Comparison of ENCODE assay signal across 8 mouse cellular contexts in genomic region chr17:32829540-32830417, GRCm38 (mm10). TPM values are rescaled to one million over a fixed set of nuclear protein-coding genes. Genes with fewer than 3 reads are reported as not detected.
DNase-seq lines count a peak whose midpoint lies in the region; ATAC-seq and TF ChIP-seq lines count a peak whose summit lies in the region.

TSS of gene Zfp799 (minus strand) at chr17:32830261.

- H3K36me3 ChIP-seq in E14TG2a.4 (ENCODE audit: insufficient read depth, low read length), result peaks cover 20% of the 10 kb centered on the region
- H3K36me3 ChIP-seq in forebrain, embryonic 13.5 days (ENCODE audit: poor library complexity, severe bottlenecking), result peaks cover 24% of the 10 kb centered on the region
- H3K36me3 ChIP-seq in liver, postnatal 0 days (replicated peaks; ENCODE audit: insufficient read depth, low read length), result peaks cover 5% of the 10 kb centered on the region; the same call in 1 of the 2 replicates
- peaks cover 1% of the 10 kb centered on the region; the same call in 1 of the 2 replicates for H3K36me3 ChIP-seq in neural tube, embryonic 14.5 days (ENCODE audit: control insufficient read depth, insufficient read depth, low read length)

- H3K9me3 ChIP-seq in E14TG2a.4 (ENCODE audit: low read length), result no peaks in the 10 kb centered on the region
- no peaks in the 10 kb centered on the region; the same call in 1 of the 2 replicates for H3K9me3 ChIP-seq in forebrain, embryonic 13.5 days (replicated peaks)
- no peaks in the 10 kb centered on the region for H3K9me3 ChIP-seq in liver, postnatal 0 days (ENCODE audit: low read length)
- H3K9me3 ChIP-seq in neural tube, embryonic 14.5 days (ENCODE audit: control insufficient read depth, low read length), result no peaks in the 10 kb centered on the region

- H3K4me1 ChIP-seq in E14TG2a.4 (replicated peaks; ENCODE audit: low read depth, low read length), result peaks cover 12% of the 10 kb centered on the region
- H3K4me1 ChIP-seq in forebrain, embryonic 13.5 days, result peaks cover 18% of the 10 kb centered on the region
- H3K4me1 ChIP-seq in liver, postnatal 0 days (ENCODE audit: insufficient read depth), result peaks cover 5% of the 10 kb centered on the region; the same call in 1 of the 2 replicates
- 0 out of 2 replicates have a peak, but pooled peaks cover 5% of the 10 kb centered on the region for H3K4me1 ChIP-seq in neural tube, embryonic 14.5 days (ENCODE audit: control insufficient read depth, insufficient read depth, low read length)

- peak within 1 kb of the TSS; percentile 95 for H3K9ac ChIP-seq in forebrain, embryonic 13.5 days
- peak within 1 kb of the TSS; percentile 91 for H3K9ac ChIP-seq in liver, postnatal 0 days (replicated peaks)
- H3K9ac ChIP-seq in neural tube, embryonic 14.5 days (replicated peaks; ENCODE audit: low read depth, low read length), result peak within 1 kb of the TSS; percentile 92

- peak; percentile 99 for ATAC-seq in cerebellum, adult (ENCODE audit: insufficient number of reproducible peaks, low FRiP score, low TSS enrichment)
- peak; percentile 99 for ATAC-seq in forebrain, embryonic 13.5 days
- peak; percentile 97 for ATAC-seq in liver, postnatal 0 days
- peak; percentile 100 for ATAC-seq in neural tube, embryonic 14.5 days (ENCODE audit: low read depth)

- peak; percentile 86 to 87 for DNase-seq in heart, postnatal 10 days
- DNase-seq in large intestine, adult 2 months (ENCODE audit: low read depth, low spot score), result peak; percentile 79
- DNase-seq in liver, postnatal 0 days, result peak; percentile 72
- peak; percentile 70 for DNase-seq in testis, postnatal 10 days (ENCODE audit: low spot score)

- intact Hi-C loops in heart, postnatal 10 days (cut with DNase I), result loop anchor here (5.0 kb wide), 1 partner anchor 42 kb away; the partner anchor contains the start of gene Zfp871

- peak within 1 kb of the TSS; percentile 95 for H3K4me3 ChIP-seq in E14TG2a.4 (replicated peaks; ENCODE audit: low read length)
- peak within 1 kb of the TSS; percentile 88 for H3K4me3 ChIP-seq in forebrain, embryonic 13.5 days
- H3K4me3 ChIP-seq in liver, postnatal 0 days (ENCODE audit: low read depth, low read length), result peak within 1 kb of the TSS; percentile 73
- peak within 1 kb of the TSS; percentile 83 for H3K4me3 ChIP-seq in neural tube, embryonic 14.5 days (ENCODE audit: low read depth, low read length)

- TF ChIP-seq CTCF in E14TG2a.4 (conservative IDR thresholded peaks at IDR 0.05; ENCODE audit: low read length), result no peak
- TF ChIP-seq CTCF in liver, postnatal 0 days (IDR thresholded peaks at IDR 0.05; ENCODE audit: low read depth), result no peak

- no peak for TF ChIP-seq EP300 in liver, postnatal 0 days (IDR thresholded peaks at IDR 0.05; ENCODE audit: low read depth)

- peak within 1 kb of the TSS; percentile 74 for H3K27ac ChIP-seq in forebrain, embryonic 13.5 days
- H3K27ac ChIP-seq in liver, postnatal 0 days (ENCODE audit: low read depth), result peak within 1 kb of the TSS; percentile 64
- peak within 1 kb of the TSS; percentile 80 for H3K27ac ChIP-seq in neural tube, embryonic 14.5 days (ENCODE audit: low read depth, low read length)

- no peaks in the 10 kb centered on the region for H3K27me3 ChIP-seq in E14TG2a.4 (ENCODE audit: insufficient read depth, low read length)
- H3K27me3 ChIP-seq in forebrain, embryonic 13.5 days, result no peaks in the 10 kb centered on the region
- no peaks in the 10 kb centered on the region for H3K27me3 ChIP-seq in liver, postnatal 0 days (ENCODE audit: insufficient read depth, low read length)
- H3K27me3 ChIP-seq in neural tube, embryonic 14.5 days (ENCODE audit: control insufficient read depth, insufficient read depth, low read length), result no peaks in the 10 kb centered on the region

- peak within 1 kb of the TSS; percentile 78 for H3K4me2 ChIP-seq in forebrain, embryonic 13.5 days
- peak within 1 kb of the TSS; percentile 81 for H3K4me2 ChIP-seq in liver, postnatal 0 days (ENCODE audit: low read depth, low read length)
- peak within 1 kb of the TSS; percentile 91 for H3K4me2 ChIP-seq in neural tube, embryonic 14.5 days (ENCODE audit: low read depth, low read length)

- 2% methylated on average over 35 of the region's 35 CpGs for WGBS in forebrain, embryonic 13.5 days
- WGBS in large intestine, adult 2 months, result 2% methylated on average over 35 of the region's 35 CpGs
- 2% methylated on average over 35 of the region's 35 CpGs for WGBS in liver, postnatal 0 days (ENCODE audit: insufficient replicate concordance)
- 2% methylated on average over 35 of the region's 35 CpGs for WGBS in neural tube, embryonic 14.5 days

RNA-seq across cellular contexts. Expression of gene Zfp799, which starts in this region (rescaled TPM):
- polyA plus RNA-seq in forebrain, embryonic 13.5 days (2015; fragmentation: Nextera tagmentation; extraction: Ambion mirVana), result 19.0 and 19.2 TPM in 2 replicates
- total RNA-seq in heart, postnatal 10 days (2021), result 10 to 100 TPM; 10.1 to 17.0 TPM
- polyA plus RNA-seq in large intestine, adult 2 months (2012; rRNA removed), result 2.2 and 5.2 TPM in 2 replicates
- 1.6 and 2.0 TPM in 2 replicates for polyA plus RNA-seq in liver, postnatal 0 days (2015; fragmentation: Nextera tagmentation; extraction: Ambion mirVana)
- 23.1 and 24.6 TPM in 2 replicates for polyA plus RNA-seq in neural tube, embryonic 14.5 days (2014; fragmentation: Nextera tagmentation; extraction: Ambion mirVana)

Comparison
In these comparisons a context has a peak if more than half of its experiments do, and no peak if none do; other contexts are left out.
1. Peak in every context shown above with its lines: DNase-seq, ATAC-seq, H3K4me3 ChIP-seq and H3K27ac ChIP-seq.